Mouse (Mus musculus) heart, embryonic 16.5 days (tissue): ENCODE results near the gene Pabpn1. TPM values are rescaled to one million over a fixed set of nuclear protein-coding genes. Genes with fewer than 3 reads are reported as not detected.

Experiments used
- ATAC-seq: fragments of 200-750 bp; cut with Nextera tagmentation; replicated peaks from 2 replicates; pipeline ENCODE4 v1.8.0; 2017; ENCODE audit warnings: moderate number of reproducible peaks; ENCODE audit not compliant: insufficient read depth, low FRiP score; ENCODE audit errors: extremely low read depth
- H3K27ac ChIP-seq: fragments of 300-500 bp; sonication (generic); 2 replicates; pipeline ENCODE4 v1.5.1; 2014; ENCODE audit warnings: mild to moderate bottlenecking, low read length, control low read depth, moderate library complexity
- H3K27me3 ChIP-seq: fragments of 300-500 bp; sonication (generic); 2 replicates; pipeline ENCODE4 v1.6.1; 2014; ENCODE audit warnings: low read length, mixed read lengths; ENCODE audit not compliant: control insufficient read depth, insufficient read depth
- H3K36me3 ChIP-seq: fragments of 300-500 bp; sonication (generic); 2 replicates; pipeline ENCODE4 v1.6.1; 2014; ENCODE audit not compliant: control insufficient read depth, insufficient read depth
- H3K4me1 ChIP-seq: fragments of 300-500 bp; sonication (generic); 2 replicates; pipeline ENCODE4 v1.6.1; 2014; ENCODE audit warnings: low read length, mixed read lengths; ENCODE audit not compliant: control insufficient read depth, insufficient read depth
- H3K4me2 ChIP-seq: fragments of 300-500 bp; sonication (generic); 2 replicates; pipeline ENCODE4 v1.6.1; 2014; ENCODE audit warnings: low read depth, mild to moderate bottlenecking, control low read depth, low read length
- H3K4me3 ChIP-seq: fragments of 300-500 bp; sonication (generic); 2 replicates; pipeline ENCODE4 v1.5.1; 2014; ENCODE audit warnings: mild to moderate bottlenecking, control low read depth, low read length
- H3K9ac ChIP-seq: fragments of 300-500 bp; sonication (generic); 2 replicates; pipeline ENCODE4 v1.6.1; 2014; ENCODE audit warnings: low read length, control low read depth
- H3K9me3 ChIP-seq: fragments of 300-500 bp; sonication (generic); replicated peaks from 2 replicates; pipeline ENCODE4 v1.6.1; 2016; ENCODE audit warnings: low read length; ENCODE audit not compliant: control insufficient read depth
- WGBS: fragments of 180-500 bp; shearing (Covaris S2); extraction: QIAGEN DNeasy Blood & Tissue Kit; methylation state at CpG from one replicate; pipeline ENCODE4 v1.1.7; 2014; 5-methylcytosine and 5-hydroxymethylcytosine counted together
- polyA plus RNA-seq: library from polyadenylated mRNA; unstranded; fragments of >200 nt; fragmentation: Nextera tagmentation; extraction: Ambion mirVana; gene quantifications from 2 replicates; pipeline ENCODE4 v1.2.1, GENCODE M21; 2015

Gene Pabpn1
- 61.9 and 68.4 TPM in 2 replicates for polyA plus RNA-seq

- no peaks in the 10 kb centered on the region for H3K27me3 ChIP-seq
- ATAC-seq = no peak
- 92% methylated on average over 3 of the region's 3 CpGs for WGBS
- H3K36me3 ChIP-seq = peaks cover 17% of the 10 kb centered on the region
- H3K4me3 ChIP-seq = peak within 1 kb of the TSS; percentile 65
- no peaks in the 10 kb centered on the region for H3K9me3 ChIP-seq
- H3K4me1 ChIP-seq = peaks cover 16% of the 10 kb centered on the region
- peak within 1 kb of the TSS; percentile 70 for H3K4me2 ChIP-seq
- peak within 1 kb of the TSS; percentile 72 for H3K9ac ChIP-seq
- H3K27ac ChIP-seq = peak within 1 kb of the TSS; percentile 90
Observed at GRCm38 (mm10) chr14:54892200-54892599, at the start of gene Pabpn1. Gene Pabpn1 (plus strand): TSS chr14:54892500.

- WGBS = 2% methylated on average over 4 of the region's 4 CpGs
- Histone ChIP-seq H3K4me1 (no peaks in the 10 kb centered on the region), H3K27ac (no peak overlapping the region), H3K27me3 (no peaks in the 10 kb centered on the region), H3K4me2 (no peak overlapping the region), H3K4me3 (no peak overlapping the region), H3K36me3 (no peaks in the 10 kb centered on the region), H3K9ac (no peak overlapping the region), H3K9me3 (no peaks in the 10 kb centered on the region)
- no peak for ATAC-seq
Observed at GRCm38 (mm10) chr14:54843461-54843860, 48.8 kb upstream of the Pabpn1 start.

DNA sequence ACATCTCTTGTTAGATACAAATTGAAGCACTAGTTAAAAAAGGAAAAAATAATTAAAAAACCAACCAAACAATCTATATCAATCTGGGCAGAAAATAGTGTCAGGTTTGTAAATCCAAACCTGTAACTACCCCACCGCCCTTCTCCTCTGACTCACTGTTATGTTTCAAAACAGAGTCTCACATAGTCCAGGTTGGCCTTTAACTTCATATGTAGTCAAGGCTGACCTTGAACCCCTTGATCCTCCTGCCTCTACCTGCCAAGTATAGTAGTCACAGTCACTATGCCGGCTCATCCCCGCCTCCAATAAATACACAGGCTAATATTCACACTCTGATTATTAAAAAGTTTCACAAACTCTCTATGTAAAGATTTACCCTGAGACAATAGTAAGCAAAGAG lies 36.6 kb upstream of the Pabpn1 start:
- H3K4me1 ChIP-seq = no peaks in the 10 kb centered on the region
- H3K4me2 ChIP-seq = no peak overlapping the region
- no peak overlapping the region for H3K9ac ChIP-seq
- WGBS = 94% methylated on average over 3 of the region's 3 CpGs
- no peak overlapping the region for H3K4me3 ChIP-seq
- no peak overlapping the region for H3K27ac ChIP-seq
- H3K27me3 ChIP-seq = no peaks in the 10 kb centered on the region
- H3K36me3 ChIP-seq = peaks cover 3% of the 10 kb centered on the region; the same call in 1 of the 2 replicates
- no peaks in the 10 kb centered on the region for H3K9me3 ChIP-seq
- ATAC-seq = no peak

DNA sequence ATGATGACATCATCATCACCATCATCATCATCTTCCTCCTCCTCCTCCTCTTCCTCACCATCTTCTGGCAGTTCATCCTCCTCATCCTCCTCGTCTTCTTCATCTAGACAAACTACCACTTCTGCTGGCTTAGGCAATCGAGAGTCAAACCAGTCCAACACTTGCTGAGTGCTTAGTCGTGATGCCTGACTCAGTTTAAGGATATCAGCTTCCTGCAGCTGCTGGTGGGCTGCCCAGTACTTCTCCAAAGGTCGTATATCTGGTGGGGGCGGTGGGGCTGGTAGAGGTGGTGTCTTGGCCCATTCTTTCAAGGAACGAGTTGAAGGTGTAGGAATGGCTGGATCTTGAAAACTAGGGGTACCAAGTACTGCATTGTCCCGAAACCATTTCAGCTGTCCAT lies 35.6 kb upstream of the Pabpn1 start:
- no peaks in the 10 kb centered on the region for H3K4me1 ChIP-seq
- no peak for ATAC-seq
- H3K9me3 ChIP-seq = no peaks in the 10 kb centered on the region
- H3K4me2 ChIP-seq = no peak overlapping the region
- no peaks in the 10 kb centered on the region for H3K27me3 ChIP-seq
- no peak overlapping the region for H3K9ac ChIP-seq
- H3K36me3 ChIP-seq = peaks cover 3% of the 10 kb centered on the region; the same call in 1 of the 2 replicates
- 77% methylated on average over 7 of the region's 7 CpGs for WGBS
- H3K27ac ChIP-seq = no peak overlapping the region
- no peak overlapping the region for H3K4me3 ChIP-seq

DNA sequence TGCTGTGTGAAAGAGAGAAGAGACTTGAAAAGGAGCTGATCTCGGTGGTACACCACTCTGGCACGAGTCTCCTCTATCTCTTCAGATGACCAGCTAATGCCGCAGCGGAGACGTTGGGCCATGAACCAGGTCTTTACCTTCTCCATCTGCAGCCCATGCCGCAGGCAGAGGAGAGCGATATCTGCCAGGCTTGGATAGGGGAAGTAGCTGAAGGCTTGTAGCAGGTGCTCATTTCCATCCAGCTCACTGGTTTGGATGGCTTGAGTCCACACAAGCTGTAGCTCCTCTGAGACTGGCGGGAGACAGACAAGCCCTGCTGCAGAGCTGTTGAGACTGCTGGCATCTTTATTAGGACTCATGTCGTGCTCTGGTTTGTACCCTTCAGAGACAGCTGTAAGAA lies 34.4 kb upstream of the Pabpn1 start:
- Histone ChIP-seq H3K9me3 (no peaks in the 10 kb centered on the region), H3K4me3 (no peak overlapping the region), H3K27ac (no peak overlapping the region), H3K4me1 (no peaks in the 10 kb centered on the region), H3K27me3 (no peaks in the 10 kb centered on the region), H3K9ac (no peak overlapping the region), H3K4me2 (no peak overlapping the region), H3K36me3 (peaks cover 3% of the 10 kb centered on the region; the same call in 1 of the 2 replicates)
- WGBS = 79% methylated on average over 9 of the region's 9 CpGs
- ATAC-seq = no peak

GRCm38 (mm10) chr14:54860511-54860910 lies 31.8 kb upstream of the Pabpn1 start:
- Histone ChIP-seq H3K27me3 (no peaks in the 10 kb centered on the region), H3K36me3 (peaks cover 3% of the 10 kb centered on the region; the same call in 1 of the 2 replicates), H3K27ac (no peak overlapping the region), H3K9ac (no peak overlapping the region), H3K4me1 (peaks cover 3% of the 10 kb centered on the region), H3K4me2 (no peak overlapping the region), H3K9me3 (no peaks in the 10 kb centered on the region), H3K4me3 (no peak overlapping the region)
- no peak for ATAC-seq
- WGBS = 39% methylated on average over 2 of the region's 2 CpGs

GRCm38 (mm10) chr14:54863501-54864312 lies 28.6 kb upstream of the Pabpn1 start:
- peak overlapping the region; percentile 93 for H3K4me3 ChIP-seq
- peak overlapping the region; percentile 87 for H3K4me2 ChIP-seq
- H3K36me3 ChIP-seq = no peaks in the 10 kb centered on the region
- under 1% methylated on average over 55 of the region's 56 CpGs for WGBS
- peak overlapping the region; percentile 95 for H3K9ac ChIP-seq
- peaks cover 3% of the 10 kb centered on the region for H3K4me1 ChIP-seq
- peak overlapping the region; percentile 79 for H3K27ac ChIP-seq
- 0 out of 2 replicates have a peak, but pooled peaks cover 2% of the 10 kb centered on the region for H3K9me3 ChIP-seq
- ATAC-seq = peak; percentile 100
- H3K27me3 ChIP-seq = no peaks in the 10 kb centered on the region

DNA sequence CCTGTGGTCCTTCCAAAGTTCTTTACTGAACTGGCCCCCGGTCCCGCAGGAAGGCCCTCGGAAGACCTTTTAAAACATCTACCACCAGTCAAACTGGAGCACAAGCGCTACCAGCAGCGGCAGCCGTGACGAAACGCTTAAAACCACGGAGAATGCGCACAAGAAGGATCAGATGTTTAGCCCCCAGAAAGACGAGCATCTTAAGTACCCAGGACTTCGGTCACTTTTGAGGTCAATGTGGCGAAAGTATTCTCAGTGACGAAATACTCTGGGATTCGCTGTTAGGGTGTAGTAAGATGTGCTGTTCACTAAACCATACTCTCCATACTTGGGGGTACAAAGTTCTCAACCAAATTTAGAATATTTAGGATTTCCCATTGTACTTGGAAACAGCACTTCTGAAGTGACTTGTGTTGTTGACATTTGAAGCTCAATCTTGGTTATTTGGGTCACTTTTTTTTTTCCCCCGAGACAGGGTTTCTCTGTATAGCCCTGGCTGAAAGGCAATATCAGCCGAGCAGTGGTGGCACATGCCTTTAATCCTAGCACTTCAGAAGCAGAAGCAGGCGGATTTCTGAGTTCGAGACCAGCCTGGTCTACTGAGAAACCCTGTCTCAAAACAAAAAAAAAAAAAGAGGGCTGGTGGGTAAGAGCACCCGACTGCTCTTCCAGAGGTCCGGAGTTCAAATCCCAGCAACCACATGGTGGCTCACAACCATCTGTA lies 27.8 kb upstream of the Pabpn1 start:
- Histone ChIP-seq H3K9me3 (0 out of 2 replicates have a peak, but pooled peaks cover 2% of the 10 kb centered on the region), H3K27ac (peak overlapping the region; percentile 79), H3K4me1 (peaks cover 3% of the 10 kb centered on the region), H3K4me3 (peak overlapping the region; percentile 93), H3K4me2 (peak overlapping the region; percentile 87), H3K27me3 (no peaks in the 10 kb centered on the region), H3K9ac (peak overlapping the region; percentile 95), H3K36me3 (no peaks in the 10 kb centered on the region)
- WGBS = 16% methylated on average over 21 of the region's 21 CpGs
- no peak; the same call in 1 of the 2 replicates for ATAC-seq

- H3K4me1 ChIP-seq = peaks cover 3% of the 10 kb centered on the region
- ATAC-seq = no peak
- no peak overlapping the region for H3K27ac ChIP-seq
- no peak overlapping the region for H3K4me2 ChIP-seq
- no peaks in the 10 kb centered on the region for H3K27me3 ChIP-seq
- 0 out of 2 replicates have a peak, but pooled peaks cover 2% of the 10 kb centered on the region for H3K9me3 ChIP-seq
- no peaks in the 10 kb centered on the region for H3K36me3 ChIP-seq
- no peak overlapping the region for H3K9ac ChIP-seq
- H3K4me3 ChIP-seq = no peak overlapping the region
- 63% methylated on average over 5 of the region's 5 CpGs for WGBS
Observed at GRCm38 (mm10) chr14:54865626-54866025, 26.7 kb upstream of the Pabpn1 start.
